Mouse (Mus musculus): Measurements from ENCODE around the gene Nrg3. TPM values are rescaled to one million over a fixed set of nuclear protein-coding genes. Genes with fewer than 3 reads are reported as not detected.

The Nrg3 gene
- polyA plus RNA-seq, 1 experiment = 0.05 TPM

DNA sequence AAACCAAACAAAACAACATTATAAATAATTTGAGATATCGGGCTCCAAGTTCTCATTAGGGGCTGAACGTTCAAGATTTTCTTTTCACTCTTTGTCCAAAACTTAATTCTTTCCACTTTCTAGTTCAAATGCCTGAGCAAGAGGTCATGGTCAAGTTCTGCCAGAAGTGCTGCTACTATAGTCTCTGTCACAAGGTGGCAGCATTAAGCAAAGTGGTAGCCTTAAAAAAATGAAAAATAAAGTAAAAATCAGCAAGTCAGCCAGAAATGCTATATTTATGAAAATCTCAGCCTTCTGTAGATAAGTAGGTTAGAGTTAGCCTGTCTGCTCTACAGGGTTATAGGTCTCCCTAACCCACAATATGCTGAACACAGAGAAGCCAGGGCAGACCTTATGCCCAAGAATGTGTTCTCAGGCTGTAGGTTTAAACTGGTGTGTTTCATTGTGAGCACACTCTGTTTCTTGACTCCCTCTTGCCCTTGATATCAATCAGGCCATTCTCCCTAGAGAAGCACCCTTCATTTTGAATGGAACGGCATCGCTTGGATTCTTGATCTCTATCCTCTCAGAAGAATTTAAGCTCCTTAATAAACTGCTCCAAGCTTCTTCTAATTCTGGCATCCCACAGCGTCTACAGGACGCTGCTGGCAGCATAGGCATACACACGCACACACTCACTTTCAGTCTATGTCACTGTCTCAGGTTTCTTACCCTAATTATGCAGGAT lies 480.9 kb downstream of the Nrg3 start:
- Histone ChIP-seq H3K4me3 (ENCODE audit: insufficient read depth, low read depth, low read length) (no peak overlapping the region), H3K36me3 (ENCODE audit: control insufficient read depth, insufficient read depth, low read length) (no peaks in the 10 kb centered on the region), H3K27ac (ENCODE audit: insufficient read depth, low read depth, low read length) (no peak overlapping the region), H3K4me1 (ENCODE audit: control insufficient read depth, insufficient read depth, low read length) (no peaks in the 10 kb centered on the region), H3K27me3 (replicated peaks; ENCODE audit: control insufficient read depth, insufficient read depth, low read length) (no peaks in the 10 kb centered on the region)
- no peak for TF ChIP-seq POLR2A (IDR thresholded peaks at IDR 0.05; ENCODE audit: low read depth, low read length)
- TF ChIP-seq CTCF (conservative IDR thresholded peaks at IDR 0.05; ENCODE audit: insufficient read depth, insufficient read length, low read depth, low read length) = no peak
- DNase-seq = peak; percentile 11
- 66% methylated on average over 7 of the region's 7 CpGs for WGBS

DNA sequence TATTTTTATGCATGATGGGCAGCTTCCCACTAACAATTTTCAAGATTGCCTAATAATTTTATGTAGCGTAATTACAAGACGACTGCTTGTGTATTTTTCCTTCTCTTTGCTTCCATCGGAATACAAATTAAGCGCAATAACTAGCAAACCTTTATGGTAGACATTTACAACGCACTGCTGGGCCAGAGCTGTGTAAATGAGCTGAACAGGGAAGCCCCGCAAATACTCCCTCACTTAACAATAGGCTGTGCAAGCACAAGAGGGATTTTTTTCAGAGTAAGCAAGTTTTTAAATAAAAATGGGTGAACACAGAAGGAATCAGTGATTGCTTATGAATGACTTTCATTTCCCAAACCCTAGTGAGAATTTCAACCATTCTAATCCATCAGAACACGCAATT lies 513.5 kb downstream of the Nrg3 start:
- TF ChIP-seq POLR2A (IDR thresholded peaks at IDR 0.05; ENCODE audit: low read depth, low read length) = no peak
- no peak for TF ChIP-seq CTCF (conservative IDR thresholded peaks at IDR 0.05; ENCODE audit: insufficient read depth, insufficient read length, low read depth, low read length)

DNA sequence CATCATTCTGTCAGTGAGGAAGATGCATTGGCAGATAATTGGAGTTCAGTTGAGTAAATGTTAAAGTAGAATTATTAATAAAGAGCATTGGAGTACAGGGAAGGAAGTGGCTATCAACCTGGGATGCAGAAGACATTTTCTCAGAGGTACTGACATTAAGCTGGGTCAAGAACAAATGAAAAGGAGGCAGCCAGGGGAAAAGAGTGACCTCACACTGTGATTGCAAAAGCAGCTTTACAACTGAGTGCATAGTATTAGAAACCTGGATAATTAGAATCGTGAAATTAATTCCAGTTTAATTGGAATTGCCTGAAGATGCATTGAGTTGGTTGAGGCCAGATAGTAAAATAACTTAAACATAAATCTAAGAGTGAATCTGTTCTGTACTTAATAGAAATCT lies 535.4 kb downstream of the Nrg3 start:
- TF ChIP-seq CTCF (conservative IDR thresholded peaks at IDR 0.05; ENCODE audit: insufficient read depth, insufficient read length, low read depth, low read length) (no peak), POLR2A (IDR thresholded peaks at IDR 0.05; ENCODE audit: low read depth, low read length) (no peak)
- H3K27me3 ChIP-seq (replicated peaks; ENCODE audit: control insufficient read depth, insufficient read depth, low read length) = no peaks in the 10 kb centered on the region
- WGBS = 53% methylated on average over 1 of the region's 1 CpGs
- DNase-seq = no peak
- no peaks in the 10 kb centered on the region for H3K4me1 ChIP-seq (ENCODE audit: control insufficient read depth, insufficient read depth, low read length)
- no peaks in the 10 kb centered on the region for H3K36me3 ChIP-seq (ENCODE audit: control insufficient read depth, insufficient read depth, low read length)
- no peak overlapping the region for H3K27ac ChIP-seq (ENCODE audit: insufficient read depth, low read depth, low read length)
- no peak overlapping the region for H3K4me3 ChIP-seq (ENCODE audit: insufficient read depth, low read depth, low read length)

More for the DNA sequence above, 513.5 kb downstream of the Nrg3 start:
- 78% methylated on average over 7 of the region's 7 CpGs for WGBS
- Histone ChIP-seq H3K36me3 (ENCODE audit: control insufficient read depth, insufficient read depth, low read length) (no peaks in the 10 kb centered on the region), H3K27me3 (replicated peaks; ENCODE audit: control insufficient read depth, insufficient read depth, low read length) (no peaks in the 10 kb centered on the region), H3K4me1 (ENCODE audit: control insufficient read depth, insufficient read depth, low read length) (no peaks in the 10 kb centered on the region), H3K4me3 (ENCODE audit: insufficient read depth, low read depth, low read length) (no peak overlapping the region), H3K27ac (ENCODE audit: insufficient read depth, low read depth, low read length) (no peak overlapping the region)
- DNase-seq = no peak

DNA sequence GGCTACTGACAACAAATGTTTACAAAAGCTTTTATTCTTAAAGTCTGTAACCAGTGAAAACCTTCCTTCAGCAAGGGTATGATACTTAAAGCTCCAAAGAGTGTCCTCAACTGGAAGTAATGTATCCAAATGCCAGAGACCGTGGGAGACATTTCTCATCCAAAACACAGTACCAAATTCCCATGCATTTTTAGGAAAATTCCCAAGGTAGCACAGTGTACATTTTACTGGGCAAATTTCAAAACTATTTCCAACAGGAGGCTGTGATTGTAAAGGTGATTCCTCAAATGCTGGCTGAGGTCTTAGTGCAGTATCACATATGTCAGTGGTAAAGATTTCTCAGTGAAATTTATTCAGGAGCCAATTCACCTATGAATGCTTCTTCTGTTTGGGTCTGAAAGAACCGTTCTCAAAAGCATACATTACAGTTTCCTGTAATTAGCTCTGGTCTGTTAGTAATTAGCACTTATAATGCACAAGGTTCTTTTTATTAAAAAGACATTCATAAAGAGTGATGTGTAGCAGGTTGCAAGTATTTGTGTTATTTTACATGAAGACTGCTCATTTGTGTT lies 536.3 kb downstream of the Nrg3 start:
- TF ChIP-seq CTCF (conservative IDR thresholded peaks at IDR 0.05; ENCODE audit: insufficient read depth, insufficient read length, low read depth, low read length) (no peak), POLR2A (IDR thresholded peaks at IDR 0.05; ENCODE audit: low read depth, low read length) (no peak)
- Histone ChIP-seq H3K4me3 (ENCODE audit: insufficient read depth, low read depth, low read length) (no peak overlapping the region), H3K4me1 (ENCODE audit: control insufficient read depth, insufficient read depth, low read length) (no peaks in the 10 kb centered on the region), H3K27me3 (replicated peaks; ENCODE audit: control insufficient read depth, insufficient read depth, low read length) (no peaks in the 10 kb centered on the region), H3K27ac (ENCODE audit: insufficient read depth, low read depth, low read length) (no peak overlapping the region), H3K36me3 (ENCODE audit: control insufficient read depth, insufficient read depth, low read length) (no peaks in the 10 kb centered on the region)
- WGBS = 65% methylated on average over 2 of the region's 2 CpGs
- DNase-seq = no peak

- Histone ChIP-seq H3K36me3 (ENCODE audit: control insufficient read depth, insufficient read depth, low read length) (no peaks in the 10 kb centered on the region), H3K27me3 (replicated peaks; ENCODE audit: control insufficient read depth, insufficient read depth, low read length) (no peaks in the 10 kb centered on the region), H3K4me3 (ENCODE audit: insufficient read depth, low read depth, low read length) (no peak overlapping the region), H3K4me1 (ENCODE audit: control insufficient read depth, insufficient read depth, low read length) (no peaks in the 10 kb centered on the region), H3K27ac (ENCODE audit: insufficient read depth, low read depth, low read length) (no peak overlapping the region)
- DNase-seq = no peak
- 91% methylated on average over 1 of the region's 1 CpGs for WGBS
- TF ChIP-seq POLR2A (IDR thresholded peaks at IDR 0.05; ENCODE audit: low read depth, low read length) (no peak), CTCF (conservative IDR thresholded peaks at IDR 0.05; ENCODE audit: insufficient read depth, insufficient read length, low read depth, low read length) (no peak)
Observed at GRCm38 (mm10) chr14:38923652-38924051, 549.2 kb downstream of the Nrg3 start.

DNA sequence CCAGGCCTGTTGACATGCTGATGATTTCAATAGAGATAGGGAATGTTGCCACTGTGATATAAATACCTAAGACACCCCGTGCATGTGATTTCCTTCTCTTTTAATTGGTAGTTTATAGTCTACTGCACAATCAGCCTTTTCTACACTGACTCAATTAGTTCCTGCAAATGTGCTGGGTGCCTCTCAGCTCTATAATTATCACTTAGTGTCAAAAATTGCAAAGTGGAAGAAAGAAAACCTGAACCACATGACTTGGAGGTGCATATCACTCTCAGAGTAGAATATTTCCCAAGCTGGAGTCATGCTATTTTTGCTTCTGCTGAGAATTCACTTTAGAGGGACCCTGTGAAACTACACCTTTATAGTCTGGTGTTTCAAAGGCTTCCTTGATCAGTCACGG lies 552.1 kb downstream of the Nrg3 start:
- WGBS = 73% methylated on average over 2 of the region's 2 CpGs
- no peak for TF ChIP-seq POLR2A (IDR thresholded peaks at IDR 0.05; ENCODE audit: low read depth, low read length)
- no peak for TF ChIP-seq CTCF (conservative IDR thresholded peaks at IDR 0.05; ENCODE audit: insufficient read depth, insufficient read length, low read depth, low read length)
- no peak overlapping the region for H3K4me3 ChIP-seq (ENCODE audit: insufficient read depth, low read depth, low read length)
- H3K4me1 ChIP-seq (ENCODE audit: control insufficient read depth, insufficient read depth, low read length) = no peaks in the 10 kb centered on the region
- no peaks in the 10 kb centered on the region for H3K36me3 ChIP-seq (ENCODE audit: control insufficient read depth, insufficient read depth, low read length)
- H3K27ac ChIP-seq (ENCODE audit: insufficient read depth, low read depth, low read length) = no peak overlapping the region
- no peaks in the 10 kb centered on the region for H3K27me3 ChIP-seq (replicated peaks; ENCODE audit: control insufficient read depth, insufficient read depth, low read length)
- no peak for DNase-seq

GRCm38 (mm10) chr14:38870591-38870990 lies 602.3 kb downstream of the Nrg3 start:
- no peaks in the 10 kb centered on the region for H3K4me1 ChIP-seq (ENCODE audit: control insufficient read depth, insufficient read depth, low read length)
- H3K4me3 ChIP-seq (ENCODE audit: insufficient read depth, low read depth, low read length) = no peak overlapping the region
- no peaks in the 10 kb centered on the region for H3K27me3 ChIP-seq (replicated peaks; ENCODE audit: control insufficient read depth, insufficient read depth, low read length)
- TF ChIP-seq POLR2A (IDR thresholded peaks at IDR 0.05; ENCODE audit: low read depth, low read length) = no peak
- TF ChIP-seq CTCF (conservative IDR thresholded peaks at IDR 0.05; ENCODE audit: insufficient read depth, insufficient read length, low read depth, low read length) = no peak
- WGBS = 51% methylated on average over 2 of the region's 2 CpGs
- DNase-seq = no peak
- no peak overlapping the region for H3K27ac ChIP-seq (ENCODE audit: insufficient read depth, low read depth, low read length)
- no peaks in the 10 kb centered on the region for H3K36me3 ChIP-seq (ENCODE audit: control insufficient read depth, insufficient read depth, low read length)

Data from kidney, adult 2 months (tissue).